Mouse (Mus musculus) cerebellum, postnatal 25 days (tissue): ENCODE data around the gene Gbp6.
A peak's percentile ranks its signal among the peaks of the same experiment; 100 is the strongest.
"Not testable (repeated sequence)": the region's sequence is repeated elsewhere in the genome, so short reads cannot be mapped to it uniquely, and the experiment has no call there.

Experiments
- DNase-seq, 2 experiments: peaks; one replicate each; pipeline ENCODE4 v3.0.0; 2021; ENCODE audit warnings: mixed read lengths in 2 of 2

Gene Gbp6

DNA sequence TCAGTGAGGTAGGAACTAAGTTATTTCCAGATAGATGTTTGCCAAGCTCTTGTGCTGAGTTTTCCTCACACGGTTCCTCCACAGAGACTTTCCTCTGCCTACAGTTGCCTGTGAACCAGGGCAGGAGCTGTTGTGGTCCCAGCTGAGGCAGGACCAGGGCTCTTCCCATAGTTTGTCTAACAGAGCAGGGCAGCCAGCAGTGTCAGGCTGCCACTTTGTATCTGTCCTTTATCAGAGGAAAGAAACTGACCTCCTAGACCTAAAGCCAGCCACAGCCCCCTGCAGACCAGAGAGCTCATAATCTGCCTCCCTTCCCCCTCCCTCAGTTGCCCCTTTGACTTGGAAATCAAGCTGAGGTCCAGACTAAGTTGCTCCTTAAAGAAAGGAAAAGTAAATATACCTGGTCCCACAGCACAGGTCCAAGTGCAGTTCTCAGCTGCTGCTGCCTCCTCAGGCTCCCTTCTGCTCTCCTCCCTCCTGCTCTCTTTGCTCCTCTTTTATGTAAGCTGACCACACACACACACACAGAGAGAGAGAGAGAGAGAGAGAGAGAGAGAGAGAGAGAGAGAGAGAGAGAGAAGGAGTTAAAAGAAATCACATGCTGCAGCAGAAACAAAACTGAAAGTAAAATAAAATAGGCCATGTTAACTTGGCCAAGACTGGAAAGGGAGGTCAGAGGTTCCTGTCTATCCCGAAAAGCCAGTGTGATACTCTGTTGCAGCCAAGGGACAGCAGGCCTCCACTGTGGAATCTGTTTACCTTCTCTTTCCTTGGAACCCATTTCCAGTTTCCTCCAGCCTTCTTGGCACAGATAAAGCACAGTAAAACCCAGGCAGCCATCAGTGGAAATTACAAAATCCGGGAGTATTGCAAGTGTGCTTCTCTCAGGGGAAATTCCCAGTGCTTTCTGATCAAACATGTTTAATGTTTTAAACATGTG lies at the start of gene Gbp6, which contains the start of gene Gm43302:
TSS of gene Gbp6 (minus strand) at position 473 of the 940 bp plus-strand sequence.
TSS of gene Gm43302 (minus strand) at position 470 of the 940 bp plus-strand sequence.
- peak; percentile 51 to 63 for DNase-seq

DNA sequence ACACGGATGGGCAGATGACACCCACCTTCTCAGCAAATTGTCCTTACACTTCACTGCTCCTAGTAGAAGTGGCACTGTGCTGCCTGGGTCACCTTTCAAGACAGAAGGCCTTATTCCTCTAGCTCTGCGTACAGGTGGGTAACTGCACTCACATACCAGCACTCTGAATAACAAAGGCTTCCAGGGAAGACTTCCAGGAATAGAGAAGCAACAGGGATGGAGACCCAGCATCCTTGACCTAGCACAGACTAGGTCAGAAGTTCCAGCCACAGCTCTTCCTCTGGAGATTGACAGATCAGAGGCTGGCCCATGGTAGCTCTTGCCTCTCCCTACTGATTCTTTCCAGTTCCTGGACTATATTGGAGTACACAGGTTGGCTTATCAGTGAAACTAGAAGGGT lies 47.8 kb upstream of the Gbp6 start:
- no peak for DNase-seq

DNA sequence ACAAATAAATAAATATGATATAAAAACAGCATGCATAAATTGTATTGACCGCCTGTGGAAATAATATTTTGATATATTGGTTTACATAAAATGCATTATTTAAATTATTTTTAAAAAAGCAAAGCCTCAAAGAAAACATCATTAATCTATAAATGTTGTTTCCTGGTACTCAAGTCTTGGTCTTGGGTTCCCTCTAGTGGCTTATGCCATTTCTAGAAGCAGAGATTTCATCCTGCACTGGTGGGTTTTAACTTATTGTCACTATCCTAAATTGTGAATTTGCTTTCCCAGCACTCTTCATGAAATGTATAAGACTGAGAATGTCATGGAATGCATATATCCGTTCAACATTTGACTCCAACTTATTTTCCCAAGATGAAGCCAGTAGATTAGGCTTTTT lies 29.0 kb upstream of the Gbp6 start:
- peak in 1 of 2 experiments; percentile 12 for DNase-seq

DNA sequence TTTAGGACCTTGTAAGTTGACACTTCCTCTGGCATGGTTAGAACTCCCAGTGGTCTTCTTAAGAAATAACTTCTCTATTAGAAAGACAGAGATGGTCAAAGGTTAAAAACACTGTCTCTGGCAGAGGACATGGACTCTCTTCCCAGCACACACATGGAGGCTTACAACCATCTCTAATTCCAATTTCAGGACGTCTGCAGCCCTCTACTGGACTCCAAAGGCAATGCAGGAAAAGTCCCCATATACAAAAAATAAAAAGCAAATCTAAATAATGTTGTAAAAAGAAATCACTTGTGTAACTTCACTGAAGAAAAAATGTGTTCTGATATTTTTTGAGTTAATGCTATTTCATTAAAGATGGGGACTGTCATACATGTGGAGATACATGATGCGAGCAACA lies 17.4 kb upstream of the Gbp6 start:
- DNase-seq, result no peak

DNA sequence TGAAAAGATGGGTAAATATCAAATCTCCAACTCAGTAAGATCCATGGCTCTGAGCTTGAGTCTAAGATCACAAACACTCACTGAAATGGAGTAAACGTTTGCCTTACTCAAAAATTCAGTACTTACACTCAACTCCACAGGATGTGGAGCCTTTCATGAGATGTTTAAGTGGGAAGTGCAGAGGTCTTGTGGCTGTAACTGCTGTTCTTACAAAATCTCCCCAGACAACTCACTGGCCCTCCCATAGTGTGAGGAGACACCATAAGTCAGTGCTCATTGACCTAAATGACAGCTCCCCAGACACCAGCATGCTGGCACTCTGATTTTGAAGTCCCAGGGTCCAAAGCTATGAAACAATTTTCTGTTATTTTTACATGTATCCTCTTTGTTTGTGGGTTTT lies 15.7 kb upstream of the Gbp6 start:
- DNase-seq, result not testable (repeated sequence)

DNA sequence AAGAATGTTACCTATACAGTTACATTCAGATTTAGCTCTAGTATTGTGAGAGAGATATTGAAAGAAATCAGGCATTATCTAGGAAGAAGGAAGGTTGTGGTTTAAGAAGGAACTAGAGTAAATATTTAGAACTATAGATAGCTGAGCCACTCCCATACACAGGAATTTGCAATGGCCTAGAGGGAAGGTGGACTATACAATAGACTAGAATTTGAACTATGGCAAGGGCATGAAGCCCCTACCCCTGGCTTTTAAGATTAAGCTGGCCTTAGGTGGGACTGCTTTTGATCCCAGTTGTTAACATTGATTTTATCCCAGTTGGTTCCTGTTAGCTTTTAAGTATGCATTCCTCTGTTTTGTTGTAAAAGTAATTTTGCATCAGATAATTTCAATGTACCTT lies 13.4 kb upstream of the Gbp6 start:
- not testable (repeated sequence) for DNase-seq

DNA sequence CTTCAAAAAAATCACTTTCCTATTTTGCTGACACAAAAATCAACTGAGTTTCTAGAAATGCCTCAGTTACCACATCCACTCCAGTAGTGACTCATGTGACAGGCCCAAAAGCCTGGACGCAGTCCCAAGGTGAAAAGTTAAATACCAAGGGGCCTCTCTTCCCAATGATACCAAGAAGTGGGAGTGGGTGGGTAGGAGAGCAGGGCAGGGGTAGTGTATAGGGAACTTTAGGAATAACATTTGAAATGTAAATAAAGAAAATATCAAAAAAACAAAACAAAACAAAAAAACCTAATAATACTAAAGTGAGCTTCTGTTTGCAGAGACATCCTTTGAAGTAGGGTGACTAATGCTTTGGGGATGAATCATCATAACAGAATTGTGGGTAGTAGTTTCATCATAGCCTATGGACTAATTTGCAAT lies 12.7 kb upstream of the Gbp6 start:
- DNase-seq, result no peak

DNA sequence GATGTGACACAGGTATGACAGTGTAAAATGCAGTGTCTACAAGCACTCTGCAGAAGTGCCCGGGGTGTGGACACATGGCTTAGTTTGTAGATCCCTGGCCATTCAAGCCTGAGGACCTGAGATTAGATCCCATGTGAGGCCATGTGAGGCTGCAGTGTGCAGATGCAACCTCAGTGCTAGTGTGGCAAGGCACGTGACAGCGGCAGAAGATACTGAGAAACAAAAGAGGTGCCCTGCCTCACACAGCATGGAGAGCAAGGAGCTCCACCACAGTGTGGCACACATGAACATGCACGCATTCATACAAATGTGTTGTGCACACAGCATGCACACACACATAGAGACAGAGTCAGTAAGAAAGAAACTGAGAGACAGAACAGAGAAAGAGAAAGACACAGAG lies 12.2 kb upstream of the Gbp6 start:
- not testable (repeated sequence) for DNase-seq

DNA sequence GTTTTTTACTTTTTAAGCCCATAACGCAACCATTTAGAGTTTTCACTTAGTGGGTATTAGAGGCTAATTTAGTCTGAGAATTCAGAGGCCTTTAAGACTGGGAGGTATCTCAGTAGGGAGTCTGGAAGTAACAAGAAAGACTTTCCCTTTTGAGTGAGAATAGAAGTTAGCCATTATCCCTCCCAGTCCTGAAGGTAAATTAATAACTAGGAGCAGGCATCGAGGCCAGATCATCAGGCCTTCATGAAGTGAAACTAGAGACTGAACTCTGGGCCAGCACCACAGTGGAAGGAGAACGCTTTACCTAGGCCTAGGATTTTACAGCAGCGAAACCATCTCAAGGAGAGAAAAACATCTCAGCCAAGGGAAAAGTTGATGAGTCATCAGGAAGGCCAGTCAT lies 8.5 kb upstream of the Gbp6 start:
- no peak for DNase-seq

DNA sequence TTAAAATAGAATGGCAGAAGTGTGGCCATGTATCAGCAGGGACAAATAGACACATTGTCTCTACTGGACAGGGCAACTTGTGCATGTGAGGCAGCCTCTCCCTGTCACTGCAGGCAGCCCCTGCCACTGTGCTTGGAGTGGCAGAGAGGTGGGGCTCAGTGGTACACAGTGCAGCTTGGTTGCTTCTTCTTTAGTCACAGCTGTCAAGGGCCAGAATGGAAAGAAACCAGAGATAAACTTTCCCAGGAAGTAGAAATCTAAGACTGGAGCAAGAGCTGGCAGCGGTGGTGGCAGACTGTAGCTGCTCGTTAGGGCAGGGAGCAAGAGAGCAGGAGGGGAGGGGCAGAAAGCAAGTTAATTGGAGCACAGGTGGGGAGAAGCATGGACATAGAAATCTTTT lies 8.0 kb upstream of the Gbp6 start:
- DNase-seq, result no peak

DNA sequence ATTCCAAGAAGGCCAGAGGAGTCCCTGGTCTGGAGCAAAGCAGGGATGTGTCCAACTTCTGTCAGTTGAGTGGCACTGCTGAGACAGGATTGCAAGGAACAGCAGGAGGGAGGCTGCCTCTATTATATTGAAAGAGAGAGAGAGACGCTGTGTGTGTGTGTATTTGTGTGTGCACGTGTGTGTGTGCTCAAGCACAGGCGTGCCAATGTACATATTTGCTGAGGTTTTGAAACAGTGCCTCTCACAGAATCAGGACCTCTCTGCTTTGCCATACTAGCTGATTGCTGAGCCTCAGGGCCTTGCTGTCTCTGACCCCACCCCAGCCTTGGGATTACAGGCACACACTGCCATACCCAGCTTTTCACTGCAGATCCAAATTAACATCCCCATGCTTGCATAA lies 2.2 kb upstream of the Gbp6 start:
- no peak for DNase-seq

DNA sequence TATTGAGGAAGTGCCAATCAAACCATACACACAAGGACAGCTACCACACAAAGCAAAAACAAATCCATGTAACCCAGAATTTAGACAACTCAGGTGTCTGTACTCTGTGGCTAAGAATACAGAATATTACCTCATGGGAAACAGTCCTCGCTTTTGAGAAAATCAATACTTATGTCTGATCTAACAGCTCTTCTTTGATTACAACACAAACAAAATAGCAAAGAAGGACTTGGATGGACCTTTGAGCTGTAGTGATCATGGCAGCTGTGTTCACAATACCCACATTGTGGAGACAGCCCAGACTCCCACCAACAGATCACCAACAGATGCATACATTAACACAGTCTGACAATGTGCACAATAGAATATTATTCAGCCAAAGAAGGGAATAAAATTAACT lies 1.0 kb downstream of the Gbp6 start:
- no peak for DNase-seq

DNA sequence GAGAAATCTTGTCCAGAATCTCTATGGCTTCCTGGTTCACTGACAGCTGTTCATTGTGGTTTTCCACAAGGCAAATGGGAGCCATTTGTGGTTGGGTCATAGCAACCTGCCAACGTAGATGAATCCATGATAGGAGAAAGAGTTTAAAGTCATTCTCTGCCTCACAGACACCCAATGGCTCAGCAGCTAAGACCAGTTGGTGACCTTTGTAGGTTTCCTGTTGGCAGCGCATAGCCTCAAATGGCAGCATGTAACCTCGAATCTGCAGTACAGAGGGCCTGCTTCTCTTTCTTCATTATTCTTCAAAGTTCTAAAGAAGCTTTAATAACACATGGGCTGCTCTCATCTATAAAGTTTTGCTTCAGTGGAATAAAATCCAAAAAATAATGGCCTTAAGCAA lies 2.6 kb downstream of the Gbp6 start:
- DNase-seq, result not testable (repeated sequence)

DNA sequence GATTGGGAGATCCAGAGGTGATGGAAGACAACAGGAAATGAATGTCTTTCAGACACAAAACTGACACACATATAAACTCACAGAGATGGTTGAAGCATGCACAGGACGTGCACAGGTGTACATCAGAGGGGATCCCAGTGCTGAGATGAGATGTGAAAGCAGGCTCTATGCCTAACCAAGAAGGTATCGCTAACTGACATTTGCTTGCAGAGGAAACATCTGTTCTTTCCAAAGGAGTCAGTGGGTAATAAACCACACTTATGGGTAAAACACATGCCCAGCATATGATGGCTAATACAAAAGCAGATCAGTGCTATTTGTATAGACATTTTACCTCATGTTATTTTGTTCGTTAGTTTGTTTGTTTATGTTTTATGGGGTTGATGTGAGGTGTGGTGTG lies 32.8 kb downstream of the Gbp6 start:
- DNase-seq, result not testable (repeated sequence)

DNA sequence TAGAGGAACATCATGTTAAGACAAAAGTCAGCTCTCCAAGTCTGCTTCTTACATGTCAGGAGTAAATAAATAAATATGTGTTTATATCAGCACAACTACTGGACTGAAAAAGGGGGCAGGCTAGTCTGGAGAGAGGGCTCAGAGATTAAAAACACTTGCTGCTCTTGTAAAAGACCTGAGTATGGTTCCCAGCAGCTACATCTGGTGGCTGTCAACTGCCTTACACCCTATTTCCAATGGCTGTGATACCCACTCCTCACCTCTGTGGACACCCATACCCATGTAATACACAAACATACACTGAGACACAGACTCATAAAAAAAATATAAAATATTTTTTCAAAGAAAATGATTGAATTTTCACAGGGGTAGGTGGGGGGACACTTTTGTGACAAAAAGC lies 41.0 kb downstream of the Gbp6 start:
- DNase-seq, result no peak

DNA sequence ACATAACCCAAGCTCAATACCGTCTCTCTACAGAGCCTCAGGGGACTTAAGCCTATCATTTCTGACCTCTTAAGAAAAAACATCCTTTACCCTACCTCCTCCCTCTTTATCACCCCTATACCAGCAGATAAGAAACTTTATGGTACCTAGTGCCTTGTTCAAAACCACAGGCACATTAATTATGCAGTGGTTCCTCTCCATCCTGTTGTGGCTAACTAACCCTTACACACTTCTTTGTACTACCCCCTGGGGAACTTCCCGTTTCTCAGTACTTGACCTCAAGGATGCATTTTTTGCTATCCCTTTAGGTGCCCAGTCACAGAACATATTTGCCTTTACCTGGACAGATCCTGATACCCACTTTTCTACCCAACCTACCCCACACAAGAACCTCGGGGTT lies 48.8 kb downstream of the Gbp6 start:
- not testable (repeated sequence) for DNase-seq

DNA sequence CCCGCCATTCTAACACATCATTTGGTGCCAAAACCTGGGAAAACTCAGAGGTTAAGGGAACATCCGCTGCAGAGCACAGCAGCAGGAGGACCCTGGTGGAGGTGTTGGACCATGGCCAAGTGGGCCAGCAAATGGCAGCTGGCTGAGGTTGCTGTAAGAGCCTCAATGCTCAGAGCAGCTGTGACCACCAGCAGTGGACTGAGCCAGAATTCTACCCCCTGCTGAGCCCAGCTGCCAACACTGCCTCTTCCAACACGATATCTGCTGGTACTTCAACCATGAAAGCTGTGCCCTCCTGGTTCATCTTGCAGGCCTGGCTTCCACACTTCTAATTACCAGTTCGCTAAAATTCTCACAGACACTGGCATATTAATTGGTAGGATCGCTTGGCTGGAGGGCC lies 52.5 kb downstream of the Gbp6 start:
- DNase-seq, result peak in 1 of 2 experiments; percentile 3

DNA sequence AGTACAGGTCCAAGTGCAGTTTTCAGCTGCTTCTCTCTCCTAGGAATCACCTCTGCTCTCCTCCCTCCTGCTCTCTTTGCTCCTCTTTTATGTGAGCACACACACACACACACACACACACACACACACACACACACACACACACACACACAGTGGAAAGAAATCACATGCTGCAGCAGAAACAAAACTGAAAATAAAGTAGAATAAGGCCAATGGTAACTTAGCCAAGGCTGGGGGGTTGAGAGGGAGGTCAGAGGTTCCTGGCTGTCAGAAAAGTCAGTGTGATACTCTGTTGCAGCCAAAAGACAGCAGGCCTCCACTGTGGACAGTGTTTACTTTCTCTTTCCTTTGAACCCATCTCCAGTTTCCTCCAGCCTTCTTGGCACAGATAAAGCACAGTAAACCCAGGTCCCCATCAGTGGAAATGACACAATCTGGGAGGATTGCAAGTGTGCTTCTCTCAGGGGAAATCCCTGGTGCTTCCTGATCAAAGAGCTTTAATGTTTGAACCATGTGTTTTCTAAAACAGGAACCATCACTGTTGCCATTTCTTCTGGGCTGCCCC lies 53.9 kb downstream of the Gbp6 start, which contains the start of gene Gbp10:
TSS of gene Gbp10 (minus strand) at position 51 of the 565 bp plus-strand sequence.
- not testable (repeated sequence) for DNase-seq

DNA sequence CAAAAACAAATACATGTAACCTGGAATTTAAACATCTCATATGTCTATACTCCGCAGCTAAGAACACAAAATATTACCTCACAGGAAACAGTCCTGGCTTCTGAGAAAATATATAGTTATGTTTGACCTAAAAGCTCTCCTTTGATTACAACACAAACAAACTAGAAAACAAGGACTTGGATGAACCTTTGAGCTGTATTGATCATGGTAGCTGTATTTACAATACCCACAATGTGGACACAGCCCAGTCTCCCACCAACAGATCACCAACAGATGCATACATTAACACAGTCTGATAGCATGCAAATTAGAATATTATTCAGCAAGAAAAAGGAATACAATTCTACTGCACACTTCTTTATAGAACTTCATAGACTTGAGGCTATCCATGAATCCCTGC lies 55.1 kb downstream of the Gbp6 start:
- not testable (repeated sequence) for DNase-seq

DNA sequence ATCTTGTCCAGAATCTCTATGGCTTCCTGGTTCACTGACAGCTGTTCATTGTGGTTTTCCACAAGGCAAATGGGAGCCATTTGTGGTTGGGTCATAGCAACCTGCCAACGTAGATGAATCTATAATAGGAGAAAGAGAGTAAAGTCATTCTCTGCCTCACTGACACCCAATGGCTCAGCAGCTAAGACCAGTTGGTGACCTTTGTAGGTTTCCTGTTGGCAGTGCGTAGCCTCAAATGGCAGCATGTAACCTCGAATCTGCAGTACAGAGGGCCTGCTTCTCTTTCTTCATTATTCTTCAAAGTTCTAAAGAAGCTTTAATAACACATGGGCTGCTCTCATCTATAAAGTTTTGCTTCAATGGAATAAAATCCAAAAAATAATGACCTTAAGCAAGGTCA lies 57.5 kb downstream of the Gbp6 start:
- DNase-seq, result not testable (repeated sequence)
